Mouse (Mus musculus): Measurements from ENCODE around the gene Erp29. TPM values are rescaled to one million over a fixed set of nuclear protein-coding genes. Genes with fewer than 3 reads are reported as not detected.

Erp29 gene
- polyA plus RNA-seq, 1 experiment, result 109 TPM

- Histone ChIP-seq H3K79me2 (ENCODE audit: control insufficient read depth, insufficient read depth) (peaks cover 61% of the 10 kb centered on the region), H3K4me3 (ENCODE audit: insufficient read depth, poor library complexity, severe bottlenecking) (no peak overlapping the region), H3ac (ENCODE audit: control insufficient read depth, insufficient read length, low read depth) (no peak overlapping the region), H3K79me3 (ENCODE audit: low read depth) (peaks cover 26% of the 10 kb centered on the region), H3K27me3 (ENCODE audit: control insufficient read depth, insufficient read depth, insufficient read length) (no peaks in the 10 kb centered on the region), H3K36me3 (ENCODE audit: control insufficient read depth, insufficient read depth) (peaks cover 49% of the 10 kb centered on the region)
- TF ChIP-seq CEBPB (IDR thresholded peaks at IDR 0.05; ENCODE audit: low read depth) (no peak), MAX (IDR thresholded peaks at IDR 0.05) (no peak), CTCF (IDR thresholded peaks at IDR 0.05; ENCODE audit: control insufficient read depth, insufficient read depth, insufficient read length) (no peak), MYOG (IDR thresholded peaks at IDR 0.05; ENCODE audit: control insufficient read depth, extremely low read depth, insufficient read length) (no peak), USF1 (IDR thresholded peaks at IDR 0.05; ENCODE audit: low read depth) (no peak), FOSL1 (IDR thresholded peaks at IDR 0.05; ENCODE audit: insufficient read depth, low read length, poor library complexity, severe bottlenecking) (no peak), MYOD1 (IDR thresholded peaks at IDR 0.05; ENCODE audit: control insufficient read depth, insufficient read length, low read depth) (no peak)
Observed at GRCm38 (mm10) chr5:121449976-121450375, 2.3 kb downstream of the Erp29 start.

- Histone ChIP-seq H3K79me2 (ENCODE audit: control insufficient read depth, insufficient read depth) (peaks cover 61% of the 10 kb centered on the region), H3K79me3 (ENCODE audit: low read depth) (peaks cover 26% of the 10 kb centered on the region), H3K4me3 (ENCODE audit: insufficient read depth, poor library complexity, severe bottlenecking) (no peak overlapping the region), H3ac (ENCODE audit: control insufficient read depth, insufficient read length, low read depth) (no peak overlapping the region), H3K36me3 (ENCODE audit: control insufficient read depth, insufficient read depth) (peaks cover 63% of the 10 kb centered on the region), H3K27me3 (ENCODE audit: control insufficient read depth, insufficient read depth, insufficient read length) (no peaks in the 10 kb centered on the region)
- TF ChIP-seq USF1 (IDR thresholded peaks at IDR 0.05; ENCODE audit: low read depth) (no peak), FOSL1 (IDR thresholded peaks at IDR 0.05; ENCODE audit: insufficient read depth, low read length, poor library complexity, severe bottlenecking) (no peak)
Observed at GRCm38 (mm10) chr5:121448450-121448849, 3.9 kb downstream of the Erp29 start.

GRCm38 (mm10) chr5:121444870-121445269 lies 7.4 kb downstream of the Erp29 start:
- Histone ChIP-seq H3K27me3 (ENCODE audit: control insufficient read depth, insufficient read depth, insufficient read length) (no peaks in the 10 kb centered on the region), H3K4me3 (ENCODE audit: insufficient read depth, poor library complexity, severe bottlenecking) (no peak overlapping the region), H3K79me2 (ENCODE audit: control insufficient read depth, insufficient read depth) (peaks cover 33% of the 10 kb centered on the region), H3K79me3 (ENCODE audit: low read depth) (peaks cover 9% of the 10 kb centered on the region), H3K36me3 (ENCODE audit: control insufficient read depth, insufficient read depth) (peaks cover 95% of the 10 kb centered on the region), H3ac (ENCODE audit: control insufficient read depth, insufficient read length, low read depth) (no peak overlapping the region)
- TF ChIP-seq USF1 (IDR thresholded peaks at IDR 0.05; ENCODE audit: low read depth) (no peak), MYOD1 (IDR thresholded peaks at IDR 0.05; ENCODE audit: control insufficient read depth, insufficient read length, low read depth) (no peak), MAX (IDR thresholded peaks at IDR 0.05) (no peak), CTCF (IDR thresholded peaks at IDR 0.05; ENCODE audit: control insufficient read depth, insufficient read depth, insufficient read length) (no peak), FOSL1 (IDR thresholded peaks at IDR 0.05; ENCODE audit: insufficient read depth, low read length, poor library complexity, severe bottlenecking) (no peak), CEBPB (IDR thresholded peaks at IDR 0.05; ENCODE audit: low read depth) (no peak), MYOG (IDR thresholded peaks at IDR 0.05; ENCODE audit: control insufficient read depth, extremely low read depth, insufficient read length) (no peak)

- no peak overlapping the region for H3K4me3 ChIP-seq (ENCODE audit: insufficient read depth, poor library complexity, severe bottlenecking)
- H3K36me3 ChIP-seq (ENCODE audit: control insufficient read depth, insufficient read depth), result peaks cover 95% of the 10 kb centered on the region
- TF ChIP-seq USF1 (IDR thresholded peaks at IDR 0.05; ENCODE audit: low read depth) (no peak), CTCF (IDR thresholded peaks at IDR 0.05; ENCODE audit: control insufficient read depth, insufficient read depth, insufficient read length) (no peak), MAX (IDR thresholded peaks at IDR 0.05) (no peak), FOSL1 (IDR thresholded peaks at IDR 0.05; ENCODE audit: insufficient read depth, low read length, poor library complexity, severe bottlenecking) (no peak), MYOD1 (IDR thresholded peaks at IDR 0.05; ENCODE audit: control insufficient read depth, insufficient read length, low read depth) (no peak), MYOG (IDR thresholded peaks at IDR 0.05; ENCODE audit: control insufficient read depth, extremely low read depth, insufficient read length) (no peak)
- no peaks in the 10 kb centered on the region for H3K27me3 ChIP-seq (ENCODE audit: control insufficient read depth, insufficient read depth, insufficient read length)
- H3K79me2 ChIP-seq (ENCODE audit: control insufficient read depth, insufficient read depth), result peaks cover 20% of the 10 kb centered on the region
- H3K79me3 ChIP-seq (ENCODE audit: low read depth), result peaks cover 3% of the 10 kb centered on the region
- no peak overlapping the region for H3ac ChIP-seq (ENCODE audit: control insufficient read depth, insufficient read length, low read depth)
Observed at GRCm38 (mm10) chr5:121443548-121443947, 8.8 kb downstream of the Erp29 start.

- no peak overlapping the region for H3ac ChIP-seq (ENCODE audit: control insufficient read depth, insufficient read length, low read depth)
- TF ChIP-seq MAX (IDR thresholded peaks at IDR 0.05), result no peak
- H3K27me3 ChIP-seq (ENCODE audit: control insufficient read depth, insufficient read depth, insufficient read length), result no peaks in the 10 kb centered on the region
- H3K79me2 ChIP-seq (ENCODE audit: control insufficient read depth, insufficient read depth), result no peaks in the 10 kb centered on the region
- H3K4me3 ChIP-seq (ENCODE audit: insufficient read depth, poor library complexity, severe bottlenecking), result no peak overlapping the region
- no peaks in the 10 kb centered on the region for H3K79me3 ChIP-seq (ENCODE audit: low read depth)
- H3K36me3 ChIP-seq (ENCODE audit: control insufficient read depth, insufficient read depth), result peaks cover 95% of the 10 kb centered on the region
Observed at GRCm38 (mm10) chr5:121438756-121439155, 13.6 kb downstream of the Erp29 start.

GRCm38 (mm10) chr5:121438131-121438530 lies 14.2 kb downstream of the Erp29 start:
- H3ac ChIP-seq (ENCODE audit: control insufficient read depth, insufficient read length, low read depth), result no peak overlapping the region
- H3K79me3 ChIP-seq (ENCODE audit: low read depth), result no peaks in the 10 kb centered on the region
- peaks cover 96% of the 10 kb centered on the region for H3K36me3 ChIP-seq (ENCODE audit: control insufficient read depth, insufficient read depth)
- no peaks in the 10 kb centered on the region for H3K79me2 ChIP-seq (ENCODE audit: control insufficient read depth, insufficient read depth)
- TF ChIP-seq CTCF (IDR thresholded peaks at IDR 0.05; ENCODE audit: control insufficient read depth, insufficient read depth, insufficient read length) (no peak), MYOG (IDR thresholded peaks at IDR 0.05; ENCODE audit: control insufficient read depth, extremely low read depth, insufficient read length) (no peak), MAX (IDR thresholded peaks at IDR 0.05) (no peak), CEBPB (IDR thresholded peaks at IDR 0.05; ENCODE audit: low read depth) (no peak), FOSL1 (IDR thresholded peaks at IDR 0.05; ENCODE audit: insufficient read depth, low read length, poor library complexity, severe bottlenecking) (no peak), USF1 (IDR thresholded peaks at IDR 0.05; ENCODE audit: low read depth) (no peak), MYOD1 (IDR thresholded peaks at IDR 0.05; ENCODE audit: control insufficient read depth, insufficient read length, low read depth) (no peak)
- H3K27me3 ChIP-seq (ENCODE audit: control insufficient read depth, insufficient read depth, insufficient read length), result no peaks in the 10 kb centered on the region
- no peak overlapping the region for H3K4me3 ChIP-seq (ENCODE audit: insufficient read depth, poor library complexity, severe bottlenecking)
